Mouse (Mus musculus): ENCODE measurements at regions not wholly inside any gene's neighbourhood (a gene's known extent, or its start where the extent isn't known, plus 50 kb on each side); places are given as distances from the start of the nearest gene placed in this dataset.

- Histone ChIP-seq H3K9ac (no peak overlapping the region), H3K4me3 (no peak overlapping the region), H3K27ac (no peak overlapping the region), H3K9me3 (no peaks in the 10 kb centered on the region), H3K4me2 (replicated peaks) (no peak overlapping the region), H3K4me1 (no peaks in the 10 kb centered on the region), H3K27me3 (no peaks in the 10 kb centered on the region), H3K36me3 (no peaks in the 10 kb centered on the region)
- no peak for ATAC-seq (ENCODE audit: insufficient number of reproducible peaks, insufficient read depth, low FRiP score, low TSS enrichment)
- 89% methylated on average over 5 of the region's 5 CpGs for WGBS
Observed at GRCm38 (mm10) chr3:50916305-50916854, 307.9 kb upstream of the Noct start.

- ATAC-seq (ENCODE audit: insufficient number of reproducible peaks, insufficient read depth, low FRiP score, low TSS enrichment): no peak
- Histone ChIP-seq H3K4me1 (no peaks in the 10 kb centered on the region), H3K36me3 (no peaks in the 10 kb centered on the region), H3K27me3 (no peaks in the 10 kb centered on the region), H3K4me2 (replicated peaks) (no peak overlapping the region), H3K9me3 (no peaks in the 10 kb centered on the region), H3K4me3 (no peak overlapping the region), H3K27ac (no peak overlapping the region), H3K9ac (no peak overlapping the region)
- WGBS: 96% methylated on average over 10 of the region's 10 CpGs
Observed at GRCm38 (mm10) chr3:50922347-50922746, 301.9 kb upstream of the Noct start.

GRCm38 (mm10) chr3:50922832-50923231, 301.4 kb upstream of the Noct start:
- no peak overlapping the region for H3K4me3 ChIP-seq
- no peaks in the 10 kb centered on the region for H3K36me3 ChIP-seq
- no peak overlapping the region for H3K27ac ChIP-seq
- H3K27me3 ChIP-seq: no peaks in the 10 kb centered on the region
- no peaks in the 10 kb centered on the region for H3K4me1 ChIP-seq
- no peaks in the 10 kb centered on the region for H3K9me3 ChIP-seq
- ATAC-seq (ENCODE audit: insufficient number of reproducible peaks, insufficient read depth, low FRiP score, low TSS enrichment): no peak
- no peak overlapping the region for H3K9ac ChIP-seq
- WGBS: 84% methylated on average over 5 of the region's 5 CpGs
- no peak overlapping the region for H3K4me2 ChIP-seq (replicated peaks)

GRCm38 (mm10) chr3:50923327-50923726, 300.9 kb upstream of the Noct start:
- no peak overlapping the region for H3K27ac ChIP-seq
- H3K4me1 ChIP-seq: no peaks in the 10 kb centered on the region
- H3K36me3 ChIP-seq: no peaks in the 10 kb centered on the region
- no peak for ATAC-seq (ENCODE audit: insufficient number of reproducible peaks, insufficient read depth, low FRiP score, low TSS enrichment)
- 87% methylated on average over 7 of the region's 7 CpGs for WGBS
- no peak overlapping the region for H3K9ac ChIP-seq
- no peaks in the 10 kb centered on the region for H3K27me3 ChIP-seq
- no peaks in the 10 kb centered on the region for H3K9me3 ChIP-seq
- H3K4me2 ChIP-seq (replicated peaks): no peak overlapping the region
- no peak overlapping the region for H3K4me3 ChIP-seq

- Histone ChIP-seq H3K4me3 (no peak overlapping the region), H3K9ac (no peak overlapping the region), H3K27me3 (no peaks in the 10 kb centered on the region), H3K27ac (no peak overlapping the region), H3K4me2 (replicated peaks) (no peak overlapping the region), H3K4me1 (no peaks in the 10 kb centered on the region), H3K9me3 (no peaks in the 10 kb centered on the region), H3K36me3 (no peaks in the 10 kb centered on the region)
- ATAC-seq (ENCODE audit: insufficient number of reproducible peaks, insufficient read depth, low FRiP score, low TSS enrichment): no peak
- WGBS: 87% methylated on average over 4 of the region's 4 CpGs
Observed at GRCm38 (mm10) chr3:50927318-50927717, 296.9 kb upstream of the Noct start.

GRCm38 (mm10) chr3:50929013-50929412, 295.2 kb upstream of the Noct start:
- Histone ChIP-seq H3K9me3 (no peaks in the 10 kb centered on the region), H3K27ac (no peak overlapping the region), H3K4me2 (replicated peaks) (no peak overlapping the region), H3K4me3 (no peak overlapping the region), H3K36me3 (no peaks in the 10 kb centered on the region), H3K4me1 (no peaks in the 10 kb centered on the region), H3K9ac (no peak overlapping the region), H3K27me3 (no peaks in the 10 kb centered on the region)
- ATAC-seq (ENCODE audit: insufficient number of reproducible peaks, insufficient read depth, low FRiP score, low TSS enrichment): no peak
- WGBS: 90% methylated on average over 1 of the region's 1 CpGs

- no peak overlapping the region for H3K27ac ChIP-seq
- no peaks in the 10 kb centered on the region for H3K4me1 ChIP-seq
- H3K27me3 ChIP-seq: no peaks in the 10 kb centered on the region
- H3K9me3 ChIP-seq: no peaks in the 10 kb centered on the region
- ATAC-seq (ENCODE audit: insufficient number of reproducible peaks, insufficient read depth, low FRiP score, low TSS enrichment): no peak
- H3K9ac ChIP-seq: no peak overlapping the region
- 77% methylated on average over 10 of the region's 10 CpGs for WGBS
- no peak overlapping the region for H3K4me3 ChIP-seq
- no peak overlapping the region for H3K4me2 ChIP-seq (replicated peaks)
- H3K36me3 ChIP-seq: no peaks in the 10 kb centered on the region
Observed at GRCm38 (mm10) chr3:50932397-50933089, 291.7 kb upstream of the Noct start.

- H3K9ac ChIP-seq: no peak overlapping the region
Observed at GRCm38 (mm10) chr3:50933090-50933443, 291.2 kb upstream of the Noct start.

GRCm38 (mm10) chr3:50939602-50940001, 284.6 kb upstream of the Noct start:
- no peaks in the 10 kb centered on the region for H3K4me1 ChIP-seq
- no peaks in the 10 kb centered on the region for H3K9me3 ChIP-seq
- H3K27me3 ChIP-seq: no peaks in the 10 kb centered on the region
- 85% methylated on average over 5 of the region's 5 CpGs for WGBS
- H3K4me3 ChIP-seq: no peak overlapping the region
- no peak for ATAC-seq (ENCODE audit: insufficient number of reproducible peaks, insufficient read depth, low FRiP score, low TSS enrichment)
- H3K9ac ChIP-seq: no peak overlapping the region
- no peaks in the 10 kb centered on the region for H3K36me3 ChIP-seq
- H3K4me2 ChIP-seq (replicated peaks): no peak overlapping the region
- no peak overlapping the region for H3K27ac ChIP-seq

More at GRCm38 (mm10) chr3:50933090-50933443, 291.2 kb upstream of the Noct start:
- H3K4me2 ChIP-seq (replicated peaks): no peak overlapping the region
- no peaks in the 10 kb centered on the region for H3K9me3 ChIP-seq
- H3K4me3 ChIP-seq: no peak overlapping the region
- 65% methylated on average over 3 of the region's 3 CpGs for WGBS
- no peak overlapping the region for H3K27ac ChIP-seq
- ATAC-seq (ENCODE audit: insufficient number of reproducible peaks, insufficient read depth, low FRiP score, low TSS enrichment): no peak
- no peaks in the 10 kb centered on the region for H3K27me3 ChIP-seq
- no peaks in the 10 kb centered on the region for H3K36me3 ChIP-seq
- H3K4me1 ChIP-seq: no peaks in the 10 kb centered on the region

GRCm38 (mm10) chr3:50940656-50941055, 283.6 kb upstream of the Noct start:
- WGBS: 70% methylated on average over 3 of the region's 3 CpGs
- ATAC-seq (ENCODE audit: insufficient number of reproducible peaks, insufficient read depth, low FRiP score, low TSS enrichment): no peak
- Histone ChIP-seq H3K27ac (no peak overlapping the region), H3K27me3 (no peaks in the 10 kb centered on the region), H3K36me3 (no peaks in the 10 kb centered on the region), H3K4me2 (replicated peaks) (no peak overlapping the region), H3K9me3 (no peaks in the 10 kb centered on the region), H3K9ac (no peak overlapping the region), H3K4me1 (no peaks in the 10 kb centered on the region), H3K4me3 (no peak overlapping the region)

- Histone ChIP-seq H3K9me3 (no peaks in the 10 kb centered on the region), H3K27me3 (no peaks in the 10 kb centered on the region), H3K36me3 (no peaks in the 10 kb centered on the region), H3K27ac (no peak overlapping the region), H3K9ac (no peak overlapping the region), H3K4me3 (no peak overlapping the region), H3K4me1 (no peaks in the 10 kb centered on the region), H3K4me2 (replicated peaks) (no peak overlapping the region)
- ATAC-seq (ENCODE audit: insufficient number of reproducible peaks, insufficient read depth, low FRiP score, low TSS enrichment): no peak
- 92% methylated on average over 6 of the region's 6 CpGs for WGBS
Observed at GRCm38 (mm10) chr3:50953456-50953855, 270.8 kb upstream of the Noct start.

GRCm38 (mm10) chr3:50970386-50970785, 253.9 kb upstream of the Noct start:
- 94% methylated on average over 2 of the region's 2 CpGs for WGBS
- no peak overlapping the region for H3K4me3 ChIP-seq
- no peak overlapping the region for H3K4me2 ChIP-seq (replicated peaks)
- no peaks in the 10 kb centered on the region for H3K36me3 ChIP-seq
- ATAC-seq (ENCODE audit: insufficient number of reproducible peaks, insufficient read depth, low FRiP score, low TSS enrichment): no peak
- no peak overlapping the region for H3K9ac ChIP-seq
- no peak overlapping the region for H3K27ac ChIP-seq
- H3K27me3 ChIP-seq: no peaks in the 10 kb centered on the region
- H3K9me3 ChIP-seq: no peaks in the 10 kb centered on the region
- no peaks in the 10 kb centered on the region for H3K4me1 ChIP-seq
